ENCODE assay signal across 24 mouse cellular contexts in the genomic region with DNA sequence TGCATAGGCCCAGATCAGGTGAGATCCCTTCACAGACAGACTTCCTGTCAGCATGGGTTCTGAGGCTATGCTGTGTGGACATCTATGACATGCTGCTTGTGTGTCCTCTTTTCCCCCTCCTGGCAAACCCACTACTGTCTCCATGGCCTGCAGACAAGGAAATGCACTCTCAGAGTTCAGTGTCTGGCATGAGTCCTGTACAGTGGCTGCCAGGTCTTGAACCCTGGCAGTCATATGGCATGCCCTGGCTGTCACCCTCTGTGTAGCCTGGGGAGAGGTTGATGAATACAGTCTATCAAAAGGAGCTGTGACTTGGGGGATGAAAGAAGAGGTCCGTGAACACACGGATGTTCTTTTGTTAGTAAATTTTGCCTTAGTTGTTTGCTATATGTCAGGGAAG. TPM values are rescaled to one million over a fixed set of nuclear protein-coding genes. Genes with fewer than 3 reads are reported as not detected.
DNase-seq lines count a peak whose midpoint lies in the region; ATAC-seq lines count a peak whose summit lies in the region.
"Had no signal": no experiment of that assay in that cellular context is flagged by ENCODE, and none has a peak within 500 bp of the region (broad histone marks: within the 10 kb centered on the region; RNA-seq: fewer than 3 reads in every experiment).

No protein-coding gene starts in this region.

- no peaks in the 10 kb centered on the region for H3K27me3 ChIP-seq in forebrain, embryonic 13.5 days
- no peaks in the 10 kb centered on the region for H3K27me3 ChIP-seq in forebrain, embryonic 11.5 days (ENCODE audit: control insufficient read depth, insufficient read depth, low read length)
- no peaks in the 10 kb centered on the region for H3K27me3 ChIP-seq in hindbrain, embryonic 16.5 days (replicated peaks; ENCODE audit: control insufficient read depth, insufficient read depth, low read length)
- no peaks in the 10 kb centered on the region for H3K27me3 ChIP-seq in hindbrain, embryonic 12.5 days
- no peaks in the 10 kb centered on the region for H3K27me3 ChIP-seq in liver, embryonic 11.5 days (replicated peaks; ENCODE audit: control insufficient read depth, insufficient read depth, low read length)
- H3K27me3 ChIP-seq: embryonic facial prominence, embryonic 13.5 days; intestine, embryonic 15.5 days had no signal

- peaks cover 30% of the 10 kb centered on the region for H3K4me1 ChIP-seq in forebrain, embryonic 13.5 days
- H3K4me1 ChIP-seq in forebrain, embryonic 11.5 days (replicated peaks; ENCODE audit: control insufficient read depth, insufficient read depth, low read length), result no peaks in the 10 kb centered on the region; the same call in none of the 2 replicates
- H3K4me1 ChIP-seq in hindbrain, embryonic 16.5 days (ENCODE audit: control insufficient read depth, insufficient read depth, low read depth, low read length), result no peaks in the 10 kb centered on the region
- 0 out of 2 replicates have a peak, but pooled peaks cover 8% of the 10 kb centered on the region for H3K4me1 ChIP-seq in hindbrain, embryonic 12.5 days
- H3K4me1 ChIP-seq in liver, embryonic 11.5 days (replicated peaks; ENCODE audit: control insufficient read depth, insufficient read depth, low read length), result no peaks in the 10 kb centered on the region
- H3K4me1 ChIP-seq: embryonic facial prominence, embryonic 10.5 days; intestine, embryonic 15.5 days had no signal

- ATAC-seq in forebrain, embryonic 13.5 days, result no peak
- no peak for ATAC-seq in forebrain, embryonic 11.5 days (replicated peaks; ENCODE audit: low FRiP score)
- peak; percentile 51; the same call in 1 of the 2 replicates for ATAC-seq in hindbrain, embryonic 16.5 days
- ATAC-seq in hindbrain, embryonic 12.5 days (ENCODE audit: low FRiP score), result no peak
- no peak for ATAC-seq in liver, embryonic 11.5 days (replicated peaks; ENCODE audit: low FRiP score)
- ATAC-seq: intestine, embryonic 15.5 days had no signal

- no peak overlapping the region for H3K9ac ChIP-seq in forebrain, embryonic 13.5 days
- no peak overlapping the region for H3K9ac ChIP-seq in forebrain, embryonic 11.5 days (ENCODE audit: low read length)
- H3K9ac ChIP-seq in hindbrain, embryonic 16.5 days (ENCODE audit: low read depth, low read length), result no peak overlapping the region
- no peak overlapping the region for H3K9ac ChIP-seq in hindbrain, embryonic 12.5 days
- no peak overlapping the region for H3K9ac ChIP-seq in liver, embryonic 11.5 days (ENCODE audit: low read depth, low read length)
- H3K9ac ChIP-seq: embryonic facial prominence, embryonic 13.5 days; hindbrain, embryonic 14.5 days; intestine, embryonic 15.5 days had no signal

- H3K36me3 ChIP-seq in forebrain, embryonic 13.5 days (ENCODE audit: poor library complexity, severe bottlenecking), result no peaks in the 10 kb centered on the region
- no peaks in the 10 kb centered on the region for H3K36me3 ChIP-seq in forebrain, embryonic 11.5 days (ENCODE audit: control insufficient read depth, insufficient read depth, low read length)
- H3K36me3 ChIP-seq in hindbrain, embryonic 16.5 days (ENCODE audit: control insufficient read depth, insufficient read depth, low read length), result no peaks in the 10 kb centered on the region
- no peaks in the 10 kb centered on the region for H3K36me3 ChIP-seq in hindbrain, embryonic 12.5 days
- H3K36me3 ChIP-seq in liver, embryonic 11.5 days (ENCODE audit: control insufficient read depth, insufficient read depth, low read length), result no peaks in the 10 kb centered on the region
- H3K36me3 ChIP-seq: embryonic facial prominence, embryonic 13.5 days; intestine, embryonic 15.5 days had no signal

- H3K9me3 ChIP-seq in forebrain, embryonic 13.5 days (replicated peaks), result no peaks in the 10 kb centered on the region
- H3K9me3 ChIP-seq in forebrain, embryonic 11.5 days (ENCODE audit: control insufficient read depth, low read length), result no peaks in the 10 kb centered on the region
- no peaks in the 10 kb centered on the region for H3K9me3 ChIP-seq in hindbrain, embryonic 16.5 days (ENCODE audit: control insufficient read depth, low read length)
- H3K9me3 ChIP-seq in hindbrain, embryonic 12.5 days (replicated peaks), result no peaks in the 10 kb centered on the region
- no peaks in the 10 kb centered on the region for H3K9me3 ChIP-seq in liver, embryonic 11.5 days (ENCODE audit: control insufficient read depth, low read length)
- H3K9me3 ChIP-seq: embryonic facial prominence, embryonic 10.5 days; embryonic facial prominence, embryonic 13.5 days; intestine, embryonic 15.5 days had no signal

- DNase-seq in cerebellum, postnatal 10 days, result peak; percentile 41 to 68
- DNase-seq in cerebellum, adult 8-10 months, result no peak
- DNase-seq in forebrain, embryonic 11.5 days (ENCODE audit: low spot score), result no peak
- peak; percentile 25 for DNase-seq in liver, embryonic 11.5 days (ENCODE audit: low spot score)
- no peak for DNase-seq in liver
- DNase-seq: adrenal gland, adult 2 months; adrenal gland, postnatal 14 days; cerebellum, adult 11 months; cerebellum, adult 9-10 months; cerebellum, postnatal 36 days; embryo, embryonic 11 days; gastrocnemius, postnatal 25 days; heart, adult 2 months; kidney, adult 11 months; kidney, adult 8-10 months had no signal

- WGBS in forebrain, embryonic 13.5 days, result 37% methylated on average over 2 of the region's 2 CpGs
- 69% methylated on average over 2 of the region's 2 CpGs for WGBS in forebrain, embryonic 11.5 days
- 29% methylated on average over 2 of the region's 2 CpGs for WGBS in hindbrain, embryonic 16.5 days
- 37% methylated on average over 2 of the region's 2 CpGs for WGBS in hindbrain, embryonic 12.5 days
- WGBS in liver, embryonic 11.5 days, result 88% methylated on average over 2 of the region's 2 CpGs

- H3K4me3 ChIP-seq in forebrain, embryonic 13.5 days, result no peak overlapping the region
- no peak overlapping the region for H3K4me3 ChIP-seq in forebrain, embryonic 11.5 days (ENCODE audit: low read depth, low read length)
- no peak overlapping the region for H3K4me3 ChIP-seq in hindbrain, embryonic 16.5 days (ENCODE audit: low read length)
- H3K4me3 ChIP-seq in hindbrain, embryonic 12.5 days, result no peak overlapping the region
- H3K4me3 ChIP-seq in liver, embryonic 11.5 days (ENCODE audit: low read depth, low read length), result no peak overlapping the region
- H3K4me3 ChIP-seq: embryonic facial prominence, embryonic 10.5 days; embryonic facial prominence, embryonic 13.5 days; erythroblast, embryonic 14.5 days; heart, adult 2 months; intestine, embryonic 15.5 days had no signal

- H3K27ac ChIP-seq in forebrain, embryonic 13.5 days, result peak overlapping the region; percentile 8; the same call in 1 of the 2 replicates
- H3K27ac ChIP-seq in forebrain, embryonic 11.5 days (ENCODE audit: low read depth, low read length), result no peak overlapping the region
- no peak overlapping the region for H3K27ac ChIP-seq in hindbrain, embryonic 16.5 days (ENCODE audit: low read depth, low read length)
- no peak overlapping the region for H3K27ac ChIP-seq in hindbrain, embryonic 12.5 days
- H3K27ac ChIP-seq in liver, embryonic 11.5 days (ENCODE audit: low read depth, low read length), result no peak overlapping the region
- H3K27ac ChIP-seq: embryonic facial prominence, embryonic 10.5 days; embryonic facial prominence, embryonic 13.5 days; heart, adult 2 months; hindbrain, embryonic 14.5 days; intestine, embryonic 15.5 days had no signal

- H3K4me2 ChIP-seq in forebrain, embryonic 13.5 days, result no peak overlapping the region
- no peak overlapping the region for H3K4me2 ChIP-seq in forebrain, embryonic 11.5 days (ENCODE audit: low read depth, low read length, severe bottlenecking)
- H3K4me2 ChIP-seq in hindbrain, embryonic 16.5 days (ENCODE audit: low read length), result no peak overlapping the region
- no peak overlapping the region for H3K4me2 ChIP-seq in hindbrain, embryonic 12.5 days (replicated peaks)
- no peak overlapping the region for H3K4me2 ChIP-seq in liver, embryonic 11.5 days
- H3K4me2 ChIP-seq: embryonic facial prominence, embryonic 13.5 days; heart, embryonic 11.5 days; hindbrain, embryonic 14.5 days; intestine, embryonic 15.5 days had no signal

RNA-seq across cellular contexts. Expression of a gene that starts 57.3 kb away (rescaled TPM):
- polyA plus RNA-seq in forebrain, embryonic 13.5 days (2015; fragmentation: Nextera tagmentation; extraction: Ambion mirVana), result 26.8 and 29.0 TPM in 2 replicates
- 67.0 and 68.0 TPM in 2 replicates for polyA plus RNA-seq in forebrain, embryonic 11.5 days (2014; fragmentation: Nextera tagmentation; extraction: Ambion mirVana)
- 2.9 and 4.4 TPM in 2 replicates for polyA plus RNA-seq in hindbrain, embryonic 16.5 days (2015; fragmentation: Nextera tagmentation; extraction: Ambion mirVana)
- 25.8 and 26.9 TPM in 2 replicates for polyA plus RNA-seq in hindbrain, embryonic 12.5 days (2016; fragmentation: Nextera tagmentation; extraction: Ambion mirVana)
- polyA plus RNA-seq in liver, embryonic 11.5 days (2014; fragmentation: Nextera tagmentation; extraction: Ambion mirVana), result 6.4 and 6.7 TPM in 2 replicates
- polyA plus RNA-seq: erythroblast, embryonic 14.5 days had no signal

Comparison
In these comparisons a context has a peak if more than half of its experiments do, and no peak if none do; other contexts are left out.
1. DNase-seq: peak in cerebellum, postnatal 10 days (2 of 2) and liver, embryonic 11.5 days (single experiment); none in cerebellum, adult 8-10 months (single experiment), forebrain, embryonic 11.5 days (single experiment) and liver (single experiment).